Mouse (Mus musculus) cerebellum, adult 2 months (tissue): ENCODE data around the gene Hibadh.

Source experiments
- CTCF ChIP-seq: fragments of 200-500 bp; IDR thresholded peaks from 2 replicates; pipeline ENCODE4 v1.5.1; 2011; ENCODE audit warnings: low read depth, mild to moderate bottlenecking, control low read depth, low read length, moderate library complexity, borderline replicate concordance; ENCODE audit not compliant: insufficient read depth
- POLR2A ChIP-seq: fragments of 200-500 bp; IDR thresholded peaks from 2 replicates; pipeline ENCODE4 v1.6.1; 2011; ENCODE audit warnings: low read length, control low read depth, borderline replicate concordance; ENCODE audit not compliant: insufficient read depth

GRCm38 (mm10) chr6:52568706-52569105 is 71.5 kb downstream of the Hibadh start:
- no peak for TF ChIP-seq POLR2A
- TF ChIP-seq CTCF, result no peak
